Mouse (Mus musculus) frontal cortex, adult (tissue): Measurements from ENCODE around the gene Notch4.
"Not testable (repeated sequence)": the region's sequence is repeated elsewhere in the genome, so short reads cannot be mapped to it uniquely, and the experiment has no call there.

Source experiments
- ATAC-seq: cut with Nextera tagmentation; 2 replicates; pipeline ENCODE4 v1.9.2; 2017; ENCODE audit warnings: mild to moderate bottlenecking, moderate library complexity, mixed read lengths; ENCODE audit not compliant: low TSS enrichment

Notch4 gene

GRCm38 (mm10) chr17:34564003-34564421 is at the start of gene Notch4:
Gene Notch4 (plus strand): TSS chr17:34564268.
- ATAC-seq: no peak

GRCm38 (mm10) chr17:34516514-34516913 is 47.6 kb upstream of the Notch4 start:
- no peak for ATAC-seq

- ATAC-seq: no peak
Observed at GRCm38 (mm10) chr17:34517252-34517651, 46.8 kb upstream of the Notch4 start, which contains the start of gene Btnl6. Gene Btnl6 (minus strand): TSS chr17:34517352.

DNA sequence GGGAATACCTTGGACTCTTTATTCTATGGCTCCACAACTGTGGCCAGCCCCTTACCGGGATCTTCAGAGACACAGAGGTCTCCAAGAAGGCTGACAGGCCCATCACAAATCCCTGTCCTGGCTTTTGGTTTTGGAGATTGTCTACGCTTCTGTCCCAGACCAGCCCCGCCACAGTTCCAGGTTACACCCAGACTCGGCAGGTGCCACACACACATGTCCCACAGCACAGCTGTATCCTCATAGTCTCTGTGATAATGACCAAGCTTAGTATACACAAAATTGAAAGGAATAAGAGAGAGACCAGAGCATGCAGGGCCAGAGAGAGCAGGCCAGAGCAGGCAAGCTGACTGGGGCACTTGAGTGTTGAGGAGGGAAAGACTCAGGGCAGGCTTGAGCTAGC is 46.3 kb upstream of the Notch4 start:
- ATAC-seq: no peak

DNA sequence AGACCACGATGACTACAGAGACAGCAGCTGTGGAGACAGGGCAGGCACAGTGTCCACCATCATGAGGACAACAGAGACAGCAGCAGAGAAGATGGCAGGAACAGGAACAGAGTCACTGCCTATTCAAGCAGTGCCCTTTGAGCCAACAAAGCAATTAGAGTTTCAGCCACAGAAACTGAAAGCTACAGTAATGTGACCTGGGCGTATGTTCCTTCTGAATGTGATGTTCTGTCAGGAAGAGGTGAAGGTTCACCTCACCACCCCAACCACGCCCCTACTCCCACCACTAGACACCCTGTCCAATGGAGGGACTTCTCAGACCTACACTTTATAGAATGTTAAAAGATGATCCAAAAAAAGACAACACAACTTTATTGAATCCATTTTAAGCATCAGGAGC is 45.5 kb upstream of the Notch4 start:
- ATAC-seq: not testable (repeated sequence)

GRCm38 (mm10) chr17:34519001-34519400 is 45.1 kb upstream of the Notch4 start:
- ATAC-seq: no peak

DNA sequence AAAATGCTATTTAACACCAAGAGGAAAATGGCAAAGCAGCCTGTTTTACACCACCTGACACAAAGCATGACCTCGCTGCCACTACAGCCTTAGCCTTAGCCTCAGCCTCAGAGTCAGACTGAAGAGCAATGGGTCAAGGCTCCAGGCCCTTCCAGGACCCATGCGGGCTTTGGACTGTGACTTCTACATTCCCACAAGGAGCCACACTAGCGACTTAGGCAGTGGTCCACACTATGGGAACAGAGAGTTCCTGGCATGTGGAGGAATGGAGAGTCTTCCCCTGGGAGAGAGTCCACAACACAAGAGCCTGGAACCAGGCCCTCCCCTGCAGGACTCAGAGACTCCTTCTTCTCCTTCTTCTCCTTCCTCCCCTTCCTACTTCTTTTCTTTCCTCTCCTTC is 31.4 kb upstream of the Notch4 start:
- no peak for ATAC-seq

DNA sequence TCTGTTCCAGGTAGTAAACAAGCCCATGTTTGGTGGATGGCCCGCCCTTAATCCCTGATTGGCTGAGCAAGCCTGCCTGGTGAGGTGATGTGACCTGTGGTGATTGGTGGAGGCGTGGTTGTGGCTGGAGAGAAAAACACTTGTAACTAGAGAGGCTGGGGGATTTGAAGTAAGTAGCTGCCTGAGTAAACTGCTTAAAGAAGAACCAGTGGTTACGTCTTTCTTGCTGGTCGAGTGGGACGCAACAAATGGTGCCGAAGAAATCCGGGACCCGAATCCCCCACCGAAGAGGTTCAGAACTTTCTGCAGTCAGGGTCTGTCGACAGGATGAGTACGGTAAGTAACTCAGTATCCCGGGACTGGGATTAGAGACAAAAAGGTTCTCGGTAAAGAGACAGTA is 20.5 kb upstream of the Notch4 start:
- not testable (repeated sequence) for ATAC-seq

GRCm38 (mm10) chr17:34546797-34547196 is 17.3 kb upstream of the Notch4 start:
- no peak for ATAC-seq

- ATAC-seq: no peak
Observed at GRCm38 (mm10) chr17:34547601-34548000, 16.5 kb upstream of the Notch4 start.

DNA sequence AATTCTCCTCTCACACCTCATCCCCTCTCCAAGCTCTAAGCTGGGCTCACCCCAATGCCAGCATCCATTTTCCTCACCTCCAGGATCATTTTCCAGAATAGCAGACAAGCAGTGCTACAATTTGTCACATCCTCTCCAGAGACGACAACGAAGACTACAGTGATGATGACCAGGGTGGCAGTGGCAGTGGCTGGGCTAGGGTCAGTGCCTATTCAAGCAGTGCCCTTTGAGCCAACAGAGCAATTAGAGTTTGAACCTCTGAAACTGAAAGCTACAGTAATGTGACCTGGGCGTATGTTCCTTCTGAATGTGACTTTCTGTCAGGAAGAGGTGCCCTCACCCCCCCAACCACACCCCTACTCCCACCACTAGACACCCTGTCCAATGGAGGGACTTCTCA is 14.9 kb upstream of the Notch4 start:
- no peak for ATAC-seq

DNA sequence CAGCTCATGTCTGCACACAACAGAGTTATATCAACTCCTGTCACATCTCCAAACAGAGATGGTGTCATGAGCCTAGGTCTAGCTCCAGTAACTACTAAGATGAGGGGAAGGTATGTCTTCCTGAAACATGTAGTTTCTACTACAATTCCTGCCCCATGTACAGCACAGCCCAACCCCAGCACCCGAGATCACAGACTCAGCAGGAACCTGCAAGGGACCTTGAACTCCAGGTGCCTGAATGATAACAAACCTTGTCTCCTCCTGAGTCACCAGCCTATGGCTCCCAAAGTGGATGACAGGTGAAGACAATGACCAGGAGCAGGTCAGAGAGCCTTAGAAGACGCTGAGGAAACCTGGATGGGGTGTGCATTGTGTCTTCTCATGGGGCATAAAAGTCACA is 14.2 kb upstream of the Notch4 start:
- ATAC-seq: no peak

DNA sequence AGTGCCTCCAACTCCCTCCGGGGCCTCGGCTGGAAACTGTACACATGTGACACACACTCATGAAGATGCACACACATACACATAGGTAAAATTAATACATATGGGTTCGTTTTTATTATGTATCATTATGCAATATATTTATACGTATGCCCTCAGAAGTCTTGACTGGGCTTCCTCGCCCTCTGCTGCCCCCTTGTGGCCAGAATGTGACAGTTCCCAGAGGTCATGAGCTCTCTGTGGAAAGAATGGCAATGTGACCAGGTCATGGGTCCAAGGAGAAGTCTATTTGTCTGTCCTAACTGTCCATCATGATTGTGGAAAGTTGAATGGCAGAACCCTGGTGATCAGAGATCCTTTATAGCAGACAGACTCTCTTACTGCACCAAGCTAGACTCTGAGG is 8.6 kb upstream of the Notch4 start:
- peak; percentile 55; the same call in 1 of the 2 replicates for ATAC-seq

DNA sequence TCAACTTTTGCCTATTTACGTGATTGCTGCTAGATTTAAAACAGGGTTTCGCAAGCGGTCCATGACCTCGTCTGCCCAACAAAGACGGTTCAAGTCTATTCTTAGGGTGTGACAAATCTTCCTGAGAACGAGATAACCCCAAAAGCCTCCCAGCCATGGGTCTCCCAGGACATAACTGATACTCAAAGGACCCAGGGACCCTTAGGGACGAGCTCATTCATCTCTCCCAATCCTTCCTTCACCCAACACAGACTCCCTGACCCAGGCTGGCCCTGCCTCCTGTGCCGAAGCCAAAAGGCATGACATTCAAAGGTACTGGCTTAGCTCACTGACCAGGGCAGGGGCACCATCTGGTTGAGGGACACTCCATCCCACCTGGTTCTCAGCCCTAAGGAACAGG is 7.7 kb upstream of the Notch4 start:
- no peak for ATAC-seq

DNA sequence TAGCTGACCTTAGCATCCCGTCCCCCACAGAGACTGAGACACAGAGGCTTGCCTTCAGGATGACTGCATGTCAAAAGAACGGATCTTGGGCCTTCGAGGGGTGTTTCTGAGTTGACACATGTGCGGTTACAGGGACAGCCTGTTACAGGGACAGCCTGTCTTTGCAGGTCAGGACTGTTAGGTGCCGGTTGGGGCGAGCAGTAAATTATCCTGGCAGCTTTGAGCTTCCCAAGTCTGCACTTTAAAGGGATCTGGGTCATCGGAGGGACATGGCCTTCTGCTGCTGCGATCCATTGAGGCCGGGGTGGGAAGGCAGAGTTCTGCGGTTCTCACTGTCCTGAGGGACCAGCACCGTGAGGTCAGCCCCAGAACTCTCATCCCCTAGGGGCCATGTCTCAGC is 6.7 kb upstream of the Notch4 start:
- no peak for ATAC-seq

DNA sequence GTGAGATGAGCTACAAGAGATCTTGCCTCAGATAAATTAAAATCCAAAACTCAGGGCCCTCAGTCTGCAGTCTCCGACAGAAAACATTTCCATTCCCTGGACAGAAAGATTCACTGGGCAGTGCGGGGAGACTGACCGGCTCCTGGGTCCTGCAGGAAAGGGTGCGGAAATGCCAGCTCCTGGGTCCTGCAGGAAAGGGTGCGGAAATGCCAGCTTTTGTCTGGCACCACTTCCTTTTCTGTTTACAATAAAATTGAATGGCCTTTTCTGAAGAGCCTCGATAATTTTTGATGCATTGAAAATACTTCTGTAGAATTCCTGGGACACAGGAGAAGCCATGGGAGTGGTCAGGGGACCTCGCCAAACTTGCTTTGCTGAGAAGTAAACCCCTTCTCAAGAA is 5.0 kb upstream of the Notch4 start:
- ATAC-seq: no peak

GRCm38 (mm10) chr17:34559895-34560294 is 4.2 kb upstream of the Notch4 start:
- ATAC-seq: no peak

GRCm38 (mm10) chr17:34560438-34560837 is 3.6 kb upstream of the Notch4 start:
- ATAC-seq: no peak

DNA sequence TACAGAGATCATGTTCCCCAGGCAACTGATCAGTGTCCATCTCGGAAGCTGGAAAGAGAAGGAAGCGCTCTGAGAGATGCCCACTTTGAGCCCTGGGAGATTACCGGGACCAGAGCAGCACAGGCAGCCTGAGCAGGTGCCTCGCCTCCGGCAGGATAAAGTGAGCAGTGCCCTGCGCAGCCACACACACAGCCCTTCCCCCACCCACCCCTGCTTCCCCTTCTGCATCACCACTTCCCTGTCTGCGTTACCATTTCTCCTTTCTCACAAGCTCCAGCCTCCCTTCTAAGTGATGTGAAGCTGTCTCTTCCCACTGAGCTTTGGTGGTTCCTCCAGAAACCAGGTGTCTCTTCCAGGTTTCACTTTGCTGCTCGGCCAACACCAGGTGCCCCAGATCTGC is 2.9 kb upstream of the Notch4 start:
- ATAC-seq: no peak

DNA sequence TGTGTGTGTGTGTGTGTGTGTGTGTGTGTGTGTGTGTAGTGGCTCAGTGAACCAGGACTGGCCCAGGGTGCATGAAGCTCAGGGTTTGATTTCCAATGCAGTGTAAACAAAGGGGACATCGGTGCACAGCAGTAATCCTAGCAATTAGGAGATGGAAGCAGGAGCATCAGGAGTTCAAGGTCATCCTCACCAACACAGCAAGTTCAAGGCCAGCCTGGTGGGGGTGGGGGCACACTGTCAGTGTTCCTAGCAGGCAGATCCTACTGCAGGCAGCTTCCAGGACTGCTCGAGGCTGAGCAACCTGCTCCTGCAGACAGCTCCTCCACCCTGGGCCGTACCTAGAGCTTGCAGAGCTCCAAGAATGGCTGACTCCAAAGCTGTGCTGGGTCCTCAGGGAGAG is 1.5 kb upstream of the Notch4 start:
- ATAC-seq: no peak

GRCm38 (mm10) chr17:34563354-34563753 is 714 bp upstream of the Notch4 start:
- no peak for ATAC-seq

DNA sequence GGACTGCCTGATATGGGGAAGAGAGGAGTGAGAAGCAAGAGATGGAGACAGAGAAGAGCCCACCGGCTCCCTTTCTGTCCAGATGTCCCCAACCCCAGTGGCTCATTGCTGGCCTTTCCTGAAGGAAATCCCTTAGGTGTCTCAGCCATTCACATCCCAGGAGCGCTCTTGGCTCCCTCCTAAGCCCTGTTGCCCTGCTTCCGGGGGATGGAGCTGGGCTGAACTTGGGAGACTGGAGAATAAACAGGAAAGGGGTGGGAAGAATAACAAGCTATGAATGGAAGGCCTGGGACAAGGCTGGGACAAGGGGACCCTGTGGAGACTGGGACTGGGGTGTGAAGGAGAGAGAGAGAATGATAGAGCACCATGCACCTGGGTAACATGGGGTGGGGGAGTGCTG is 728 bp downstream of the Notch4 start:
- no peak for ATAC-seq

GRCm38 (mm10) chr17:34567311-34567710 is 3.2 kb downstream of the Notch4 start:
- ATAC-seq: no peak

- no peak for ATAC-seq
Observed at GRCm38 (mm10) chr17:34568421-34568820, 4.4 kb downstream of the Notch4 start.

GRCm38 (mm10) chr17:34569919-34570318 is 5.9 kb downstream of the Notch4 start:
- ATAC-seq: no peak
